Comparison of ENCODE assay signal across 10 mouse cellular contexts in genomic region chr11:24306101-24306500, GRCm38 (mm10).
DNase-seq lines count a peak whose midpoint lies in the region; ATAC-seq and TF ChIP-seq lines count a peak whose summit lies in the region.
"Had no signal": no experiment of that assay in that cellular context is flagged by ENCODE, and none has a peak within 500 bp of the region (broad histone marks: within the 10 kb centered on the region; RNA-seq: fewer than 3 reads in every experiment).

No protein-coding gene starts in this region.

- H3K4me1 ChIP-seq in kidney, embryonic 16.5 days (ENCODE audit: insufficient read depth, low read length): 0 out of 2 replicates have a peak, but pooled peaks cover 9% of the 10 kb centered on the region
- H3K4me1 ChIP-seq in embryonic facial prominence, embryonic 14.5 days (ENCODE audit: control insufficient read depth, insufficient read depth, low read length): peaks cover 12% of the 10 kb centered on the region; the same call in 1 of the 2 replicates
- 0 out of 2 replicates have a peak, but pooled peaks cover 5% of the 10 kb centered on the region for H3K4me1 ChIP-seq in hindbrain, postnatal 0 days (ENCODE audit: insufficient read depth, low read length)
- peaks cover 15% of the 10 kb centered on the region for H3K4me1 ChIP-seq in midbrain, embryonic 14.5 days (ENCODE audit: control insufficient read depth, insufficient read depth, low read length)

- ATAC-seq in kidney, embryonic 16.5 days (ENCODE audit: low FRiP score, low TSS enrichment): no peak
- ATAC-seq in embryonic facial prominence, embryonic 14.5 days (ENCODE audit: low read depth): no peak
- ATAC-seq in hindbrain, postnatal 0 days: no peak
- no peak for ATAC-seq in midbrain, embryonic 14.5 days (ENCODE audit: low FRiP score, low TSS enrichment)

- WGBS in kidney, embryonic 16.5 days: 82% methylated on average over 2 of the region's 2 CpGs
- 83% methylated on average over 2 of the region's 2 CpGs for WGBS in embryonic facial prominence, embryonic 14.5 days
- WGBS in hindbrain, postnatal 0 days: 90% methylated on average over 2 of the region's 2 CpGs
- 88% methylated on average over 2 of the region's 2 CpGs for WGBS in midbrain, embryonic 14.5 days

- no peak for TF ChIP-seq CTCF in hindbrain, postnatal 0 days (IDR thresholded peaks at IDR 0.05; ENCODE audit: low read depth)

- H3K9ac ChIP-seq in kidney, embryonic 16.5 days (replicated peaks; ENCODE audit: low read length): no peak overlapping the region
- no peak overlapping the region for H3K9ac ChIP-seq in embryonic facial prominence, embryonic 14.5 days (ENCODE audit: low read depth, low read length)
- H3K9ac ChIP-seq in hindbrain, postnatal 0 days (replicated peaks; ENCODE audit: low read length): no peak overlapping the region
- no peak overlapping the region for H3K9ac ChIP-seq in midbrain, embryonic 14.5 days (replicated peaks; ENCODE audit: low read length)

- no peak for DNase-seq in kidney, postnatal 25 days
- no peak for DNase-seq in embryonic facial prominence, embryonic 14.5 days (ENCODE audit: low spot score)
- no peak for DNase-seq in hindbrain, postnatal 0 days (ENCODE audit: low spot score)
- DNase-seq in midbrain, embryonic 14.5 days: no peak
- no peak for DNase-seq in gastrocnemius, postnatal 25 days
- no peak for DNase-seq in left cerebral cortex, adult 18-20 months (ENCODE audit: low spot score in 2 of 2)
- DNase-seq: adrenal gland, postnatal 25 days; cerebellum, postnatal 10 days had no signal

- H3K9me3 ChIP-seq in kidney, embryonic 16.5 days (ENCODE audit: low read length): peaks cover 4% of the 10 kb centered on the region
- 0 out of 2 replicates have a peak, but pooled peaks cover 5% of the 10 kb centered on the region for H3K9me3 ChIP-seq in embryonic facial prominence, embryonic 14.5 days (ENCODE audit: control insufficient read depth, low read length)
- H3K9me3 ChIP-seq in hindbrain, postnatal 0 days (ENCODE audit: low read length): no peaks in the 10 kb centered on the region
- H3K9me3 ChIP-seq in midbrain, embryonic 14.5 days (ENCODE audit: control insufficient read depth, low read length): no peaks in the 10 kb centered on the region
- H3K9me3 ChIP-seq: G1E had no signal

- H3K4me2 ChIP-seq in kidney, embryonic 16.5 days (replicated peaks; ENCODE audit: low read depth, low read length): peak overlapping the region; percentile 67
- peak overlapping the region; percentile 64 for H3K4me2 ChIP-seq in embryonic facial prominence, embryonic 14.5 days (ENCODE audit: low read depth, low read length)
- H3K4me2 ChIP-seq in hindbrain, postnatal 0 days (ENCODE audit: low read depth, low read length): peak overlapping the region; percentile 55; the same call in 1 of the 2 replicates
- H3K4me2 ChIP-seq in midbrain, embryonic 14.5 days (ENCODE audit: low read length): peak overlapping the region; percentile 61; the same call in 1 of the 2 replicates

- H3K27me3 ChIP-seq in kidney, embryonic 16.5 days (ENCODE audit: insufficient read depth, low read length): peaks cover 8% of the 10 kb centered on the region
- no peaks in the 10 kb centered on the region for H3K27me3 ChIP-seq in embryonic facial prominence, embryonic 14.5 days (replicated peaks; ENCODE audit: control insufficient read depth, insufficient read depth, low read length)
- no peaks in the 10 kb centered on the region for H3K27me3 ChIP-seq in hindbrain, postnatal 0 days (ENCODE audit: insufficient read depth, low read length)
- H3K27me3 ChIP-seq in midbrain, embryonic 14.5 days (ENCODE audit: control insufficient read depth, insufficient read depth, low read length): no peaks in the 10 kb centered on the region

- no peak overlapping the region for H3K27ac ChIP-seq in kidney, embryonic 16.5 days (ENCODE audit: low read length)
- H3K27ac ChIP-seq in embryonic facial prominence, embryonic 14.5 days (replicated peaks; ENCODE audit: low read depth, low read length): no peak overlapping the region
- H3K27ac ChIP-seq in hindbrain, postnatal 0 days: no peak overlapping the region
- no peak overlapping the region for H3K27ac ChIP-seq in midbrain, embryonic 14.5 days (replicated peaks; ENCODE audit: low read depth, low read length)

- H3K4me3 ChIP-seq in kidney, embryonic 16.5 days (ENCODE audit: low read length): no peak overlapping the region
- H3K4me3 ChIP-seq in embryonic facial prominence, embryonic 14.5 days (ENCODE audit: low read depth, low read length): no peak overlapping the region
- H3K4me3 ChIP-seq in hindbrain, postnatal 0 days (ENCODE audit: low read length): no peak overlapping the region
- no peak overlapping the region for H3K4me3 ChIP-seq in midbrain, embryonic 14.5 days (replicated peaks; ENCODE audit: low read depth, low read length)

- H3K36me3 ChIP-seq in kidney, embryonic 16.5 days (ENCODE audit: insufficient read depth, low read length): no peaks in the 10 kb centered on the region
- H3K36me3 ChIP-seq in embryonic facial prominence, embryonic 14.5 days (ENCODE audit: control insufficient read depth, insufficient read depth, low read length): no peaks in the 10 kb centered on the region
- H3K36me3 ChIP-seq in hindbrain, postnatal 0 days (ENCODE audit: insufficient read depth, low read length): no peaks in the 10 kb centered on the region
- H3K36me3 ChIP-seq in midbrain, embryonic 14.5 days (ENCODE audit: control insufficient read depth, insufficient read depth, low read length): no peaks in the 10 kb centered on the region
- H3K36me3 ChIP-seq: G1E had no signal
